Mouse (Mus musculus) kidney, embryonic 16.5 days (tissue): ENCODE measurements at regions not wholly inside any gene's neighbourhood (a gene's known extent, or its start where the extent isn't known, plus 50 kb on each side); places are given as distances from the start of the nearest gene placed in this dataset.

ENCODE experiments used
- ATAC-seq: fragments of 200-750 bp; cut with Nextera tagmentation; 2 replicates; pipeline ENCODE4 v1.8.0; 2017; ENCODE audit warnings: moderate TSS enrichment; ENCODE audit not compliant: low FRiP score, low TSS enrichment
- H3K27ac ChIP-seq: fragments of 300-500 bp; sonication (generic); 2 replicates; pipeline ENCODE4 v1.5.1; 2014; ENCODE audit warnings: low read length
- H3K27me3 ChIP-seq: fragments of 300-500 bp; sonication (generic); 2 replicates; pipeline ENCODE4 v1.6.1; 2014; ENCODE audit warnings: low read length, control low read depth, mixed read lengths; ENCODE audit not compliant: insufficient read depth
- H3K36me3 ChIP-seq: fragments of 300-500 bp; sonication (generic); 2 replicates; pipeline ENCODE4 v1.6.1; 2014; ENCODE audit warnings: low read length, control low read depth, mixed read lengths; ENCODE audit not compliant: insufficient read depth
- H3K4me1 ChIP-seq: fragments of 300-500 bp; sonication (generic); 2 replicates; pipeline ENCODE4 v1.6.1; 2014; ENCODE audit warnings: low read length, control low read depth, mixed read lengths; ENCODE audit not compliant: insufficient read depth
- H3K4me2 ChIP-seq: fragments of 300-500 bp; sonication (generic); replicated peaks from 2 replicates; pipeline ENCODE4 v1.6.1; 2014; ENCODE audit warnings: low read depth, low read length
- H3K4me3 ChIP-seq: fragments of 300-500 bp; sonication (generic); 2 replicates; pipeline ENCODE4 v1.5.1; 2014; ENCODE audit warnings: mild to moderate bottlenecking, low read length
- H3K9ac ChIP-seq: fragments of 300-500 bp; sonication (generic); replicated peaks from 2 replicates; pipeline ENCODE4 v1.6.1; 2014; ENCODE audit warnings: low read length
- H3K9me3 ChIP-seq: fragments of 300-500 bp; sonication (generic); 2 replicates; pipeline ENCODE4 v1.6.1; 2016; ENCODE audit warnings: low read length, control low read depth
- WGBS: fragments of 180-500 bp; shearing (Covaris S2); extraction: QIAGEN DNeasy Blood & Tissue Kit; methylation state at CpG from one replicate; pipeline ENCODE4 v1.1.7; 2014; 5-methylcytosine and 5-hydroxymethylcytosine counted together

- Histone ChIP-seq H3K9me3 (no peaks in the 10 kb centered on the region), H3K4me3 (no peak overlapping the region), H3K36me3 (no peaks in the 10 kb centered on the region), H3K27ac (no peak overlapping the region), H3K4me1 (no peaks in the 10 kb centered on the region), H3K27me3 (no peaks in the 10 kb centered on the region), H3K9ac (no peak overlapping the region), H3K4me2 (no peak overlapping the region)
- 43% methylated on average over 5 of the region's 5 CpGs for WGBS
- no peak for ATAC-seq
These were observed 520.6 kb upstream of the Id2 start for GRCm38 (mm10) chr12:25617521-25617920.

DNA sequence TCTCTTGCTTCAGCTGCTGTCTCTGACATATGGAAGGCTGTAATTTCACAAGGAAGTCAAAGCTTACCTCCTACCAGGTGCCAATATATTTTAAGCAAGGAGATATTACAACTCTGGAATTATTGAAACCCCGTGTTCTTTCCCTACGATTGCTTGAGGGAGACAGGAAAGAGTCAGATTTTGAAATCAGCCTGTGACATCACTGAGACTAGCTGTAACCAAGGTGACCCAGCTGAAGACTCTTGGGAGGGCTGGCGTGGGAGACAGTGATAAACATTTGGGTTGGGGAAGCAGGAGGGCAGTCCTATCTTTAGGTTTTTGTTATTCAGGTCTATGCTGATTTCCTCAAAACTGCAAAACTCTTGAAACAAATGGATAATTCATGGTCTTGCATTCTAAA lies 518.4 kb upstream of the Id2 start:
- H3K9me3 ChIP-seq: no peaks in the 10 kb centered on the region
- H3K27me3 ChIP-seq: no peaks in the 10 kb centered on the region
- H3K9ac ChIP-seq: no peak overlapping the region
- H3K36me3 ChIP-seq: no peaks in the 10 kb centered on the region
- no peaks in the 10 kb centered on the region for H3K4me1 ChIP-seq
- H3K27ac ChIP-seq: no peak overlapping the region
- H3K4me3 ChIP-seq: no peak overlapping the region
- 62% methylated on average over 3 of the region's 3 CpGs for WGBS
- no peak overlapping the region for H3K4me2 ChIP-seq
- no peak for ATAC-seq

DNA sequence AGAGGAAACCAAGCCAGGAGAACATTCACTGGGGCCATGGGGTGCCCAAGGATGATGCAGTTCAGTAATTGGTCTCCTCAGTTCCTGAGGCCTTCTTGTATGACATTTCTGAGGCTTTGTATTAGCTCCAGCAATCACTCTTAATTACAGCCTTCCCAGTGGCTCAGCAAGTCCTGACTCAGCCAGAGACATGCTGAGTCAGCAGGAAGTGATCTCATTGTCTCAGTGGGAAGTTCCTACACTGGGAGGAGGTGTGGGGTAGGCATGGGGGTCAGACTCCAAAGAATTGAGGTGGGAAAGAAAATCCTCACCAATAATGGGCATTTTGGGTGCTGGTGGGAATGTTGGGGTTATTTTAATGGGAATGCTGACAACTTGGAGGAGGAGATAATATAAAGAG lies 516.5 kb upstream of the Id2 start:
- Histone ChIP-seq H3K4me1 (no peaks in the 10 kb centered on the region), H3K9me3 (no peaks in the 10 kb centered on the region), H3K27me3 (no peaks in the 10 kb centered on the region; the same call in 1 of the 2 replicates), H3K4me2 (no peak overlapping the region), H3K36me3 (no peaks in the 10 kb centered on the region), H3K9ac (no peak overlapping the region), H3K4me3 (no peak overlapping the region), H3K27ac (no peak overlapping the region)
- ATAC-seq: no peak

DNA sequence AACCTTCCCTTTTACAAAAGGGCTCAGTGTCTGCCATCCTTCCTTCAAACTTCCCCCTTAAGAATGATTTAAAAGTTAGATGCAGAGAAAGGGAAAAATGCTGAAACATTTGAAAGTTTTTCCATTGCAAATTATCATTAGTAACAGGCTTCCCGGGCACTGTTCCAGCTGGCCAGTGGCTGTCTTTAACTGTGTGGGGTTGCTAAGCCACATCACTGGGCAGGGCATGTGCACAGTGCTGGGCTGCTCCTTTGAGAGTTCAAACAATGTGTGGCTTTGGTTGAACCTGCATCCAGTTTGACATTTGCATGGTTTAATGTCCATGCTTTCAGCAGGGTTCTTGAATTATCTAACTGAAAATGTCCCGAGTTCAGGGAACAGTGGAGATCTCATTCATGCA lies 512.1 kb upstream of the Id2 start:
- 64% methylated on average over 2 of the region's 2 CpGs for WGBS
- no peak for ATAC-seq
- Histone ChIP-seq H3K27ac (no peak overlapping the region), H3K4me1 (no peaks in the 10 kb centered on the region), H3K27me3 (no peaks in the 10 kb centered on the region; the same call in 1 of the 2 replicates), H3K4me2 (no peak overlapping the region), H3K9me3 (no peaks in the 10 kb centered on the region), H3K4me3 (no peak overlapping the region), H3K36me3 (no peaks in the 10 kb centered on the region), H3K9ac (no peak overlapping the region)

- Histone ChIP-seq H3K27me3 (no peaks in the 10 kb centered on the region; the same call in 1 of the 2 replicates), H3K9ac (no peak overlapping the region), H3K4me2 (no peak overlapping the region), H3K9me3 (no peaks in the 10 kb centered on the region), H3K36me3 (no peaks in the 10 kb centered on the region), H3K4me3 (no peak overlapping the region), H3K4me1 (no peaks in the 10 kb centered on the region), H3K27ac (no peak overlapping the region)
- WGBS: 69% methylated on average over 3 of the region's 3 CpGs
- 0 out of 2 replicates have a peak, but pooled peaks have one; percentile 49 for ATAC-seq
These were observed 508.5 kb upstream of the Id2 start for GRCm38 (mm10) chr12:25605396-25605795.

- no peak overlapping the region for H3K9ac ChIP-seq
- no peaks in the 10 kb centered on the region for H3K27me3 ChIP-seq
- H3K4me2 ChIP-seq: no peak overlapping the region
- no peak overlapping the region for H3K27ac ChIP-seq
- no peaks in the 10 kb centered on the region for H3K4me1 ChIP-seq
- 88% methylated on average over 2 of the region's 2 CpGs for WGBS
- H3K36me3 ChIP-seq: no peaks in the 10 kb centered on the region
- no peak for ATAC-seq
- H3K9me3 ChIP-seq: no peaks in the 10 kb centered on the region; the same call in 1 of the 2 replicates
- H3K4me3 ChIP-seq: no peak overlapping the region
These were observed 493.3 kb upstream of the Id2 start for GRCm38 (mm10) chr12:25590262-25590661.

GRCm38 (mm10) chr12:25585746-25586145 lies 488.8 kb upstream of the Id2 start:
- Histone ChIP-seq H3K36me3 (no peaks in the 10 kb centered on the region), H3K27ac (no peak overlapping the region), H3K27me3 (no peaks in the 10 kb centered on the region), H3K9me3 (no peaks in the 10 kb centered on the region), H3K9ac (no peak overlapping the region), H3K4me2 (no peak overlapping the region), H3K4me1 (no peaks in the 10 kb centered on the region), H3K4me3 (no peak overlapping the region)
- WGBS: 87% methylated on average over 3 of the region's 3 CpGs
- no peak for ATAC-seq

DNA sequence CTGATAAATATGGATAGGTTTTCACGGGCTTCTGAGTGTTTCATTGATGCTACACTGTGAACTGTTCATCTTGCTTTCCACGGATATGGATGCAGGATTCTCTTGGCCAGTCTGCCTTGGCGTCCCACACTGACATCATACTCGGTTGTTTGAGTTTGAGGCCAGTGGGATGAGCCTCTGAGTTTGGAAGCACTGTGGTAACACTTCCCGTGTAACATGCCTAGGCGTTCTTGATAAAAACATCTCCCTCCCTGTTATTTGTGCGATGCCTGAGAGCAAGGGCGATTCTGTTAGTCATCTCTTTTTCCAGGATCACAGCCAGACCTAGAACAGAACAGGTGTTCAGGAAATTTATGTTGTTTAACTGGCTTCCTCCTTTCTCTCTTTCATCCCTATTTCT lies 482.5 kb upstream of the Id2 start:
- Histone ChIP-seq H3K4me1 (no peaks in the 10 kb centered on the region), H3K9ac (no peak overlapping the region), H3K36me3 (no peaks in the 10 kb centered on the region), H3K4me3 (no peak overlapping the region), H3K4me2 (no peak overlapping the region), H3K27ac (no peak overlapping the region), H3K27me3 (no peaks in the 10 kb centered on the region), H3K9me3 (no peaks in the 10 kb centered on the region)
- ATAC-seq: no peak
- WGBS: 87% methylated on average over 8 of the region's 8 CpGs

DNA sequence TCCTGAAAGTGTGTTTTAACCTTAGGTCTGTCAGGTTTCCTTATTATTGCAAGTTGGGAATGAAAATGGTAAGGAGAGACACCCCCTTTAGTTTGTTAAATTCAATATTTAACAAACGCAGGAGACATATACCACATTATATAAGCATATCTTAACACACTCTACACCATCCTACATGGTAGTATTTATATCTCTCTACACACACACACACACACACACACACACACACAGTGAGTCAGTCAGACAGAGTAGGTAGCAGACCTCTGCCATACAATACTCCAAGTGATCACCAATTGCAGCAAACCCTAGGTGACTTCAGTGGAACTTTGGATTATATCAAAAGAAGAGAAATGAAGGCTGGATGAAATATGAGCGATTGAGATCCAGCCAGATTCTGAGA lies 468.2 kb upstream of the Id2 start:
- Histone ChIP-seq H3K9ac (no peak overlapping the region), H3K9me3 (no peaks in the 10 kb centered on the region), H3K4me2 (no peak overlapping the region), H3K36me3 (no peaks in the 10 kb centered on the region), H3K4me3 (no peak overlapping the region), H3K27ac (no peak overlapping the region), H3K27me3 (no peaks in the 10 kb centered on the region), H3K4me1 (no peaks in the 10 kb centered on the region)
- ATAC-seq: no peak
- WGBS: 83% methylated on average over 2 of the region's 2 CpGs

- Histone ChIP-seq H3K9me3 (no peaks in the 10 kb centered on the region), H3K36me3 (no peaks in the 10 kb centered on the region), H3K9ac (no peak overlapping the region), H3K27me3 (no peaks in the 10 kb centered on the region), H3K4me2 (no peak overlapping the region), H3K4me3 (no peak overlapping the region), H3K27ac (no peak overlapping the region), H3K4me1 (no peaks in the 10 kb centered on the region)
- no peak for ATAC-seq
These were observed 462.7 kb upstream of the Id2 start for GRCm38 (mm10) chr12:25559601-25560000.

- no peak overlapping the region for H3K27ac ChIP-seq
- no peaks in the 10 kb centered on the region for H3K4me1 ChIP-seq
- ATAC-seq: no peak
- H3K4me3 ChIP-seq: no peak overlapping the region
- no peak overlapping the region for H3K4me2 ChIP-seq
- 78% methylated on average over 1 of the region's 1 CpGs for WGBS
- no peaks in the 10 kb centered on the region for H3K27me3 ChIP-seq
- no peaks in the 10 kb centered on the region for H3K9me3 ChIP-seq
- no peak overlapping the region for H3K9ac ChIP-seq
- H3K36me3 ChIP-seq: no peaks in the 10 kb centered on the region
These were observed 456.7 kb upstream of the Id2 start for GRCm38 (mm10) chr12:25553656-25554055.
